Mouse (Mus musculus) lung, postnatal 0 days (tissue): ENCODE data around the gene Fkbp10.

ENCODE experiments used
- CTCF ChIP-seq: IDR thresholded peaks from 2 replicates; pipeline ENCODE4 v1.5.1; 2016; ENCODE audit warnings: antibody characterized with exemption, mild to moderate bottlenecking
- EP300 ChIP-seq: IDR thresholded peaks from 2 replicates; pipeline ENCODE4 v1.6.1; 2016; ENCODE audit warnings: antibody characterized with exemption, mild to moderate bottlenecking, control low read depth

DNA sequence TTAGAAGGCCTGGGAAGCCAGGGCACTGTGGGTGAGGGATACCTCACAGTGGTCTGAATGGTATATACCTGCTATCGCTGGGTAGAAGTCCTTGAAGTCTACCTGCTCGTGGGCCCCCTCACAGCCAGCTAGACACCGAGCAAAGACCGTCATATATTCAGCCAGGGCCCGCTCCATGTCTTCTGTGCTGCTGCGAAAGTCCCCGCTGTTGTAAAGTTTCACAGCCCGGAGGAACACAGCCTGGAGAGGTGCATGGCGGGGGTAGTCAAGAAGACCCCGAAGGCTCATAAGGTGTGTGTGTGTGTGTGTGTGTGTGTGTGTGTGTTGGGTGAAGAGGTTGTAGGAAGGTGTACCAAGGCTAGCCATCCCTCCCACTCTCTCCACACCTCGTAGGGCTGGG, 2.0 kb upstream of the Fkbp10 start:
- TF ChIP-seq CTCF (no peak), EP300 (no peak)
